Mouse (Mus musculus): ENCODE data around the gene Gsk3b.

- TF ChIP-seq CTCF (conservative IDR thresholded peaks at IDR 0.05; ENCODE audit: low read length): peak; percentile 91
- no peak for TF ChIP-seq NANOG (IDR thresholded peaks at IDR 0.05; ENCODE audit: borderline replicate concordance, low read length)
- no peak for TF ChIP-seq POU5F1 (IDR thresholded peaks at IDR 0.05; ENCODE audit: borderline replicate concordance, low read length)
Observed at GRCm38 (mm10) chr16:38239729-38240128, 150.9 kb downstream of the Gsk3b start.
